Mouse (Mus musculus) hindbrain, embryonic 13.5 days (tissue): ENCODE measurements around the gene Uggt1. TPM values are rescaled to one million over a fixed set of nuclear protein-coding genes. Genes with fewer than 3 reads are reported as not detected.

Experiments
- ATAC-seq: fragments of 200-750 bp; cut with Nextera tagmentation; 2 replicates; pipeline ENCODE4 v1.8.0; 2017; ENCODE audit warnings: moderate TSS enrichment; ENCODE audit not compliant: low FRiP score
- H3K27ac ChIP-seq: fragments of 300-500 bp; sonication (generic); 2 replicates; pipeline ENCODE4 v1.5.1; 2015; ENCODE audit warnings: inconsistent platforms, mild to moderate bottlenecking, moderate library complexity
- H3K27me3 ChIP-seq: fragments of 300-500 bp; sonication (generic); 2 replicates; pipeline ENCODE4 v1.6.1; 2015; ENCODE audit warnings: mild to moderate bottlenecking, inconsistent platforms
- H3K36me3 ChIP-seq: fragments of 300-500 bp; sonication (generic); 2 replicates; pipeline ENCODE4 v1.6.1; 2015; ENCODE audit warnings: mild to moderate bottlenecking, inconsistent platforms
- H3K4me1 ChIP-seq: fragments of 300-500 bp; sonication (generic); replicated peaks from 2 replicates; pipeline ENCODE4 v1.6.1; 2015; ENCODE audit warnings: inconsistent platforms
- H3K4me2 ChIP-seq: fragments of 300-500 bp; sonication (generic); 2 replicates; pipeline ENCODE4 v1.6.1; 2015; ENCODE audit warnings: inconsistent platforms, mild to moderate bottlenecking, moderate library complexity
- H3K4me3 ChIP-seq: fragments of 300-500 bp; sonication (generic); 2 replicates; pipeline ENCODE4 v1.5.1; 2015; ENCODE audit warnings: mild to moderate bottlenecking, inconsistent platforms
- H3K9ac ChIP-seq: fragments of 300-500 bp; sonication (generic); 2 replicates; pipeline ENCODE4 v1.6.1; 2015; ENCODE audit warnings: mild to moderate bottlenecking, inconsistent platforms
- H3K9me3 ChIP-seq: fragments of 300-500 bp; sonication (generic); 2 replicates; pipeline ENCODE4 v1.6.1; 2016; ENCODE audit warnings: inconsistent platforms
- WGBS: fragments of 180-500 bp; shearing (Covaris S2); methylation state at CpG from one replicate; pipeline ENCODE4 v1.1.7; 2015; 5-methylcytosine and 5-hydroxymethylcytosine counted together
- polyA plus RNA-seq: library from polyadenylated mRNA; unstranded; fragments of >200 nt; fragmentation: Nextera tagmentation; extraction: Ambion mirVana; gene quantifications from 2 replicates; pipeline ENCODE4 v1.2.1, GENCODE M21; 2015

Uggt1 gene
- polyA plus RNA-seq, 1 experiment from 2014 or later: 45.3 TPM

GRCm38 (mm10) chr1:36254635-36255360 lies 10.3 kb upstream of the Uggt1 start:
- peak; percentile 19; the same call in 1 of the 2 replicates for ATAC-seq
- peak overlapping the region; percentile 61 for H3K9ac ChIP-seq

GRCm38 (mm10) chr1:36252791-36253190 lies 8.3 kb upstream of the Uggt1 start:
- Histone ChIP-seq H3K4me1 (peaks cover 22% of the 10 kb centered on the region), H3K36me3 (no peaks in the 10 kb centered on the region), H3K4me2 (no peak overlapping the region), H3K4me3 (no peak overlapping the region), H3K27me3 (peaks cover 18% of the 10 kb centered on the region), H3K27ac (no peak overlapping the region), H3K9me3 (no peaks in the 10 kb centered on the region), H3K9ac (no peak overlapping the region)
- peak; percentile 52 for ATAC-seq
- 5% methylated on average over 6 of the region's 6 CpGs for WGBS

More at GRCm38 (mm10) chr1:36254635-36255360, 10.3 kb upstream of the Uggt1 start:
- Histone ChIP-seq H3K27ac (no peak overlapping the region), H3K36me3 (no peaks in the 10 kb centered on the region), H3K27me3 (peaks cover 18% of the 10 kb centered on the region), H3K9me3 (no peaks in the 10 kb centered on the region), H3K4me3 (peak overlapping the region; percentile 20), H3K4me2 (peak overlapping the region; percentile 46), H3K4me1 (peaks cover 22% of the 10 kb centered on the region)
- WGBS: 6% methylated on average over 25 of the region's 25 CpGs

- H3K9ac ChIP-seq: no peak overlapping the region
- no peak overlapping the region for H3K4me2 ChIP-seq
- no peaks in the 10 kb centered on the region for H3K36me3 ChIP-seq
- no peaks in the 10 kb centered on the region for H3K9me3 ChIP-seq
- no peak overlapping the region for H3K4me3 ChIP-seq
- H3K27me3 ChIP-seq: peaks cover 18% of the 10 kb centered on the region
- 6% methylated on average over 9 of the region's 9 CpGs for WGBS
- H3K4me1 ChIP-seq: peaks cover 25% of the 10 kb centered on the region
- H3K27ac ChIP-seq: no peak overlapping the region
- ATAC-seq: no peak
These were observed 6.9 kb upstream of the Uggt1 start for GRCm38 (mm10) chr1:36251426-36251825.

- Histone ChIP-seq H3K27me3 (no peaks in the 10 kb centered on the region), H3K4me2 (no peak overlapping the region), H3K36me3 (no peaks in the 10 kb centered on the region), H3K4me3 (no peak overlapping the region), H3K27ac (no peak overlapping the region), H3K4me1 (peaks cover 30% of the 10 kb centered on the region), H3K9ac (peak overlapping the region; percentile 43; the same call in 1 of the 2 replicates), H3K9me3 (no peaks in the 10 kb centered on the region)
- no peak for ATAC-seq
- WGBS: 48% methylated on average over 6 of the region's 6 CpGs
These were observed 2.2 kb upstream of the Uggt1 start for GRCm38 (mm10) chr1:36246688-36247087.

GRCm38 (mm10) chr1:36244828-36245215 lies 302 bp upstream of the Uggt1 start:
- 94% methylated on average over 4 of the region's 4 CpGs for WGBS
- no peak overlapping the region for H3K27ac ChIP-seq
- peaks cover 35% of the 10 kb centered on the region for H3K4me1 ChIP-seq
- no peak overlapping the region for H3K9ac ChIP-seq
- no peaks in the 10 kb centered on the region for H3K9me3 ChIP-seq
- peak overlapping the region; percentile 93; the same call in 1 of the 2 replicates for H3K4me3 ChIP-seq
- H3K27me3 ChIP-seq: no peaks in the 10 kb centered on the region
- peak overlapping the region; percentile 72 for H3K4me2 ChIP-seq
- H3K36me3 ChIP-seq: no peaks in the 10 kb centered on the region
- ATAC-seq: no peak

GRCm38 (mm10) chr1:36243447-36244057 lies 968 bp downstream of the Uggt1 start:
- no peak for ATAC-seq
- WGBS: 3% methylated on average over 20 of the region's 21 CpGs
- no peaks in the 10 kb centered on the region for H3K27me3 ChIP-seq

GRCm38 (mm10) chr1:36241903-36242429 lies 2.6 kb downstream of the Uggt1 start:
- Histone ChIP-seq H3K27ac (no peak overlapping the region), H3K36me3 (no peaks in the 10 kb centered on the region), H3K4me3 (no peak overlapping the region), H3K27me3 (no peaks in the 10 kb centered on the region), H3K4me2 (no peak overlapping the region), H3K4me1 (peaks cover 36% of the 10 kb centered on the region), H3K9ac (0 out of 2 replicates have a peak overlapping the region, but pooled peaks have one; percentile 89), H3K9me3 (no peaks in the 10 kb centered on the region)
- ATAC-seq: no peak
- 81% methylated on average over 15 of the region's 15 CpGs for WGBS

More at GRCm38 (mm10) chr1:36243447-36244057, 968 bp downstream of the Uggt1 start:
- peak overlapping the region; percentile 89 for H3K9ac ChIP-seq
- H3K4me1 ChIP-seq: peaks cover 36% of the 10 kb centered on the region
- H3K4me3 ChIP-seq: peak overlapping the region; percentile 93
- H3K4me2 ChIP-seq: peak overlapping the region; percentile 72
- no peaks in the 10 kb centered on the region for H3K36me3 ChIP-seq
- no peaks in the 10 kb centered on the region for H3K9me3 ChIP-seq
- peak overlapping the region; percentile 88 for H3K27ac ChIP-seq

GRCm38 (mm10) chr1:36240176-36240575 lies 4.3 kb downstream of the Uggt1 start:
- no peak for ATAC-seq
- Histone ChIP-seq H3K27me3 (no peaks in the 10 kb centered on the region), H3K4me1 (peaks cover 34% of the 10 kb centered on the region), H3K36me3 (no peaks in the 10 kb centered on the region), H3K4me2 (no peak overlapping the region), H3K9me3 (no peaks in the 10 kb centered on the region), H3K27ac (no peak overlapping the region), H3K9ac (no peak overlapping the region), H3K4me3 (no peak overlapping the region)
- WGBS: 68% methylated on average over 6 of the region's 6 CpGs

GRCm38 (mm10) chr1:36239396-36239795 lies 5.1 kb downstream of the Uggt1 start:
- H3K9me3 ChIP-seq: no peaks in the 10 kb centered on the region
- H3K4me2 ChIP-seq: no peak overlapping the region
- peaks cover 3% of the 10 kb centered on the region for H3K36me3 ChIP-seq
- H3K4me1 ChIP-seq: peaks cover 29% of the 10 kb centered on the region
- H3K27ac ChIP-seq: no peak overlapping the region
- no peak for ATAC-seq
- no peak overlapping the region for H3K9ac ChIP-seq
- no peak overlapping the region for H3K4me3 ChIP-seq
- 92% methylated on average over 10 of the region's 10 CpGs for WGBS
- H3K27me3 ChIP-seq: no peaks in the 10 kb centered on the region

- ATAC-seq: no peak
- H3K27me3 ChIP-seq: no peaks in the 10 kb centered on the region
- no peak overlapping the region for H3K9ac ChIP-seq
- no peaks in the 10 kb centered on the region for H3K9me3 ChIP-seq
- H3K27ac ChIP-seq: no peak overlapping the region
- H3K4me1 ChIP-seq: peaks cover 8% of the 10 kb centered on the region; the same call in 1 of the 2 replicates
- H3K4me3 ChIP-seq: no peak overlapping the region
- no peak overlapping the region for H3K4me2 ChIP-seq
- 96% methylated on average over 2 of the region's 2 CpGs for WGBS
- peaks cover 24% of the 10 kb centered on the region for H3K36me3 ChIP-seq
These were observed 8.7 kb downstream of the Uggt1 start for GRCm38 (mm10) chr1:36235855-36236254.

- no peak for ATAC-seq
- H3K27ac ChIP-seq: no peak overlapping the region
- 88% methylated on average over 9 of the region's 9 CpGs for WGBS
These were observed 9.4 kb downstream of the Uggt1 start for GRCm38 (mm10) chr1:36235057-36235639.

GRCm38 (mm10) chr1:36233218-36233617 lies 11.3 kb downstream of the Uggt1 start:
- Histone ChIP-seq H3K27ac (no peak overlapping the region), H3K9me3 (no peaks in the 10 kb centered on the region), H3K4me3 (no peak overlapping the region), H3K4me1 (no peaks in the 10 kb centered on the region), H3K9ac (no peak overlapping the region), H3K27me3 (no peaks in the 10 kb centered on the region), H3K4me2 (no peak overlapping the region), H3K36me3 (peaks cover 40% of the 10 kb centered on the region)
- no peak for ATAC-seq
- 88% methylated on average over 6 of the region's 6 CpGs for WGBS

More at GRCm38 (mm10) chr1:36235057-36235639, 9.4 kb downstream of the Uggt1 start:
- H3K36me3 ChIP-seq: peaks cover 28% of the 10 kb centered on the region
- H3K4me1 ChIP-seq: peaks cover 3% of the 10 kb centered on the region; the same call in 1 of the 2 replicates
- H3K4me3 ChIP-seq: no peak overlapping the region
- no peak overlapping the region for H3K4me2 ChIP-seq
- no peaks in the 10 kb centered on the region for H3K9me3 ChIP-seq
- H3K9ac ChIP-seq: no peak overlapping the region
- H3K27me3 ChIP-seq: no peaks in the 10 kb centered on the region
